Mouse (Mus musculus) heart, embryonic 15.5 days (tissue): ENCODE results near the gene Itpripl2. TPM values are rescaled to one million over a fixed set of nuclear protein-coding genes. Genes with fewer than 3 reads are reported as not detected.

Experiments used
- ATAC-seq: fragments of 200-750 bp; cut with Nextera tagmentation; replicated peaks from 2 replicates; pipeline ENCODE4 v1.8.0; 2017; ENCODE audit warnings: low read depth, moderate TSS enrichment; ENCODE audit not compliant: insufficient number of reproducible peaks, insufficient read depth, low FRiP score
- H3K27ac ChIP-seq: fragments of 300-500 bp; sonication (generic); 2 replicates; pipeline ENCODE4 v1.5.1; 2015; ENCODE audit warnings: mild to moderate bottlenecking, inconsistent platforms
- H3K27me3 ChIP-seq: fragments of 300-500 bp; sonication (generic); 2 replicates; pipeline ENCODE4 v1.6.1; 2015; ENCODE audit warnings: inconsistent platforms
- H3K36me3 ChIP-seq: fragments of 300-500 bp; sonication (generic); 2 replicates; pipeline ENCODE4 v1.6.1; 2015; ENCODE audit warnings: mild to moderate bottlenecking, inconsistent platforms
- H3K4me1 ChIP-seq: fragments of 300-500 bp; sonication (generic); replicated peaks from 2 replicates; pipeline ENCODE4 v1.6.1; 2015; ENCODE audit warnings: inconsistent platforms
- H3K4me2 ChIP-seq: fragments of 300-500 bp; sonication (generic); 2 replicates; pipeline ENCODE4 v1.6.1; 2015; ENCODE audit warnings: inconsistent platforms, mild to moderate bottlenecking, moderate library complexity
- H3K4me3 ChIP-seq: fragments of 300-500 bp; sonication (generic); 2 replicates; pipeline ENCODE4 v1.5.1; 2015; ENCODE audit warnings: mild to moderate bottlenecking, inconsistent platforms
- H3K9ac ChIP-seq: fragments of 300-500 bp; sonication (generic); 2 replicates; pipeline ENCODE4 v1.6.1; 2015; ENCODE audit warnings: mild to moderate bottlenecking, inconsistent platforms
- H3K9me3 ChIP-seq: fragments of 300-500 bp; sonication (generic); replicated peaks from 2 replicates; pipeline ENCODE4 v1.6.1; 2016; ENCODE audit warnings: inconsistent platforms
- WGBS: fragments of 180-500 bp; shearing (Covaris S2); methylation state at CpG from one replicate; pipeline ENCODE4 v1.1.7; 2015; ENCODE audit warnings: mixed read lengths; 5-methylcytosine and 5-hydroxymethylcytosine counted together
- polyA plus RNA-seq: library from polyadenylated mRNA; unstranded; fragments of >200 nt; fragmentation: Nextera tagmentation; extraction: Ambion mirVana; gene quantifications from 2 replicates; pipeline ENCODE4 v1.2.1, GENCODE M21; 2015

Itpripl2 gene
- polyA plus RNA-seq, 1 experiment from 2014 or later = 4.8 TPM

- H3K27ac ChIP-seq = no peak overlapping the region
- H3K27me3 ChIP-seq = no peaks in the 10 kb centered on the region
- H3K9me3 ChIP-seq = no peaks in the 10 kb centered on the region
- no peaks in the 10 kb centered on the region for H3K36me3 ChIP-seq
- 0 out of 2 replicates have a peak, but pooled peaks have one; percentile 18 for ATAC-seq
- no peak overlapping the region for H3K4me2 ChIP-seq
- H3K4me1 ChIP-seq = 0 out of 2 replicates have a peak, but pooled peaks cover 9% of the 10 kb centered on the region
- H3K9ac ChIP-seq = no peak overlapping the region
- WGBS = 60% methylated on average over 11 of the region's 11 CpGs
- no peak overlapping the region for H3K4me3 ChIP-seq
Measured at GRCm38 (mm10) chr7:118462818-118463762, 28.7 kb downstream of the Itpripl2 start.

DNA sequence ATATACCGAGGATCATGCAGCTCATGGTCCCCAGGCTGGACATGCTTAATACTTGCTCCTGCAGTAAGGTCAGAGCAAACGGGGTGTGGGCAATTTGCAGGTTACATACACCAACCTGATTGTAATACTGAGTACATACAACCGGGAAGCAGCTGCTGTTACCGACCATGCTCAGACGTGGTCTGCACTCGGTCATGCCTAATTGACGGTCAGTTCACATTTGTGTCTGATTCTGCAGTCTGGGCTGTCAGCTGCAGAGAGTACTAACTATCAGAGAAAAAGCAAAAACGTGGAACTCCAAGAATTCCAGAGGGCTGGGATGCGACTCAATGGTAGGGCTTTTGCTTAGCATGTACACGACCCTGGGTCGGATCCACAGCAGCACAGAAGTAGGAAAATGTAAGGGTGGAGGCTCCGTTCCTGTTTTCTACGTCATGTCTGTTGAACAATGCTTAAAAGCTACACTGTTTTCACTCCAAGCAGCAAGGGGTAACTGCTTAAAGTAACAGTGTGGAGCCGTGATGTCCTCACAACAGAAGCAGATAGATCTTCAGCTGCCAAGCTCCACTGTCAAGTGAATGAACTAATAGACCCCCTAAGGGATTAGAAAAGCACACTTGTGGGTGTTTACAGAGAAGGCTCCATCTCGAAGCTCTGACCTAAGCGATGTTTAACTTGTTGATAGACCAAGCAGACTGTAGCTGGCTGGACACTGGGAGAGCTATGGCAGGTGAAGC, 30.2 kb downstream of the Itpripl2 start:
- ATAC-seq = no peak
- Histone ChIP-seq H3K9ac (no peak overlapping the region), H3K27ac (no peak overlapping the region), H3K36me3 (no peaks in the 10 kb centered on the region), H3K4me1 (0 out of 2 replicates have a peak, but pooled peaks cover 6% of the 10 kb centered on the region), H3K9me3 (no peaks in the 10 kb centered on the region), H3K27me3 (no peaks in the 10 kb centered on the region), H3K4me2 (no peak overlapping the region), H3K4me3 (no peak overlapping the region)
- WGBS = 54% methylated on average over 16 of the region's 16 CpGs

DNA sequence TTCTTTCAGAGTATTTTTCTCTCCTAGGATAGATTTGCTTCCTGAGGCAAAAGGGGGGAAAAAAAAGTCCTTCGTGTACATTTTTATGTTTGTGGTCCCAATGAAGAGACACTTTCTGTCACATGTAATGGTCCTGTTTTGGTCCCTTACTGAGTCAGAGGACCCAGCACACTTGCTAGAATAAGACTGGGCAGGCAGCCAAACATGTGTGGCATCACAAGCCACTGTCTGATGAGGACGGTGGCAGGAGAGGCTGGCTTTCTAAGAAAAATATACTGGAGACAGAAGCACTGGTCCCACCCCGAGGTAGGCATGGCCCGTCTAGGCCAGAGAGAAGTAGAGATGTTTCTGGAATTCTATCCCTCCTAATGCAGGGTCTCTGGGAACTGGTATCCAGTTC, 38.1 kb downstream of the Itpripl2 start:
- Histone ChIP-seq H3K27me3 (peaks cover 15% of the 10 kb centered on the region), H3K9me3 (no peaks in the 10 kb centered on the region), H3K4me1 (no peaks in the 10 kb centered on the region), H3K36me3 (no peaks in the 10 kb centered on the region), H3K27ac (no peak overlapping the region), H3K4me3 (no peak overlapping the region), H3K4me2 (no peak overlapping the region), H3K9ac (no peak overlapping the region)
- ATAC-seq = no peak
- 42% methylated on average over 4 of the region's 4 CpGs for WGBS

GRCm38 (mm10) chr7:118452940-118453339, 38.8 kb downstream of the Itpripl2 start:
- 23% methylated on average over 2 of the region's 2 CpGs for WGBS
- ATAC-seq = no peak
- H3K9me3 ChIP-seq = no peaks in the 10 kb centered on the region

DNA sequence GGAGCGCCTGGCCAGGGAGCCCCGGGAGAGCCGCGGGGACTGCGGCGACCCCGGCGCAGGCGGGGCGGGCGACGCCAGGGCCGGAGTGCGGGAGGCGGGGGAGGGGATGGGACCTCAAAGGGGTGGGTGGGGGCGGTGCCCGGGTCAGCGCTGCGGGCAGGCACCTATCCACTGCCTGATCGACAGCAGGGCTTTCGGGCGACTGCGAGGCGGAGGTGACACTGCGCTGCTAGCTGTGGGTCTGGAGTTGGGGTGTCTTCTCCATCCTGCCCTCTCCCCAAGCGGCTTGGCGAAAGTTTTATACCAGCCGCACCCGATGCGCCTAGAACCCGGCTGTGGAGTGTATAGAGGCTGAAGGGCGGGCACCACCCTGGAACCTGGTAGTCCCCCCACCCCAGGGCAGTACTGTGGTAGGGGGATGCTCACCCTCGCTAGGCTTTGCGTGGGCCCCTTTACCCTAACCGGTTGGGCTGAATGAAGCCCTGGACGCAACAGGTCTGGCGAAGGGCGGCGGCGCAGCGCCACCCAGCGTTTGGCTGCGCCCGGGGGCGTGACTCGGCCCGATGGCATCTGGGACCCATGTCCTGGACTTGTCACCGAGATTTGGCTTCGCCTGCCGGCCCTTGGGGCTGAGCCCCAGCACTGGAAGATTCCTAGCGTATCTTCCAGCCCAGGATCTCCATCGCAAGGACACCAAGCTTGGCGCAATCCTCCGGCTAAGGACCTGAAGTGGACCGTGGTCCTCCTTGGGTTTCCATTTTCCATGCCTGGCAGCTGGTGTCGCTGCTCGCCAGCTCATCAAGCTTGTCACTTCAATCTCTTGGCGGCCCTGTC, 43.4 kb downstream of the Itpripl2 start, which contains the start of gene Syt17:
Syt17 (minus strand) TSS at position 89 of the 834 bp plus-strand sequence.
- under 1% methylated on average over 57 of the region's 58 CpGs for WGBS
- Histone ChIP-seq H3K9ac (peak within 1 kb of the TSS; percentile 63), H3K9me3 (no peaks in the 10 kb centered on the region), H3K27ac (no peak within 1 kb of the TSS), H3K36me3 (no peaks in the 10 kb centered on the region), H3K27me3 (peaks cover 62% of the 10 kb centered on the region), H3K4me3 (peak within 1 kb of the TSS; percentile 67), H3K4me2 (peak within 1 kb of the TSS; percentile 99), H3K4me1 (peaks cover 23% of the 10 kb centered on the region)
- ATAC-seq = peak; percentile 48

More at GRCm38 (mm10) chr7:118452940-118453339, 38.8 kb downstream of the Itpripl2 start:
- Histone ChIP-seq H3K4me1 (peaks cover 7% of the 10 kb centered on the region), H3K27me3 (peaks cover 22% of the 10 kb centered on the region), H3K9ac (no peak overlapping the region), H3K4me2 (no peak overlapping the region), H3K4me3 (no peak overlapping the region), H3K27ac (no peak overlapping the region), H3K36me3 (no peaks in the 10 kb centered on the region)

DNA sequence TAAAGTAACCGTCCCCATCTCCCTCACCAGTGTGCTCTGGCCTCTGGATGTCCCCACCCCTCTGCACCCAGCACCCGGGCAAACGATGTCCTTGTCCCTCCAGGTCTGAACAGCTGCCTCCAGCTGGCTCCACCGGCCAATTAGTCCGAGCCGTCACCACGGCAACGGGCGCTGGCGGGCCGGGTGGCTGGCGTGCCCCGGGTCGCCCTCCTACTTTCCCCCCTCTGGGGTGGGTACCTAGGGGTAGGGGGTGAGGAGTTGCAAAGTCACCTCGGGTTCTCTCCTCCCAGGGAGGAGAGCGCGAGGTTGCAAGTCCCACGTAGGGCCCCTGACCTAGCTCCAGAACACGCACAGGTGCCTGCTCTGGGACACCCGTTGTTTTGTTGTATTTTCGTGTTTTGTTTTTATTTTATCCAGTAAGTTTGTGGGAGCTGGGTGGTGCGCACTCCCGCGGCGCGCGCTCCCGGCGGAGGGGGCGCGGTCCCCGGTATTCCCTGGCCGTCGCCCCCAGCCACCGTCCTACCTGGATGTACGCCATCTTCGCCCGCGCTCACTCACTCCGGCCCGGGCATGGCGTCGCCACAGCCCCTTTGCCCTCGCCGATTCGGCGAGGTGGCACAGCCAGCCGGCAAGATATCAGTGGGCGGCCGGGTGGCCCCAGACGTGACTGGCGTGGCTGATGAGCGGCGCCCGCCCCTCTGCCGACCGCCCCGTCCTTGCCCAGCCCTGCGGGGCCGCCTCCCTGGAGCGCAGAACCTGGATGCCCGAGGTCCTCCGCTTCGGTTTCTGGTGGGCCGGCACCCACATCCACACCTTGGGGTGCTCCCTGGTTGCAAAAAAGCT, 44.3 kb downstream of the Itpripl2 start:
- peak overlapping the region; percentile 99 for H3K4me2 ChIP-seq
- H3K9ac ChIP-seq = peak overlapping the region; percentile 63
- peaks cover 23% of the 10 kb centered on the region for H3K4me1 ChIP-seq
- H3K36me3 ChIP-seq = no peaks in the 10 kb centered on the region
- H3K27me3 ChIP-seq = peaks cover 63% of the 10 kb centered on the region
- WGBS = under 1% methylated on average over 65 of the region's 65 CpGs
- H3K9me3 ChIP-seq = no peaks in the 10 kb centered on the region
- H3K4me3 ChIP-seq = peak overlapping the region; percentile 67
- no peak overlapping the region for H3K27ac ChIP-seq
- ATAC-seq = no peak

GRCm38 (mm10) chr7:118443895-118444485, 47.8 kb downstream of the Itpripl2 start:
- Histone ChIP-seq H3K4me1 (peaks cover 23% of the 10 kb centered on the region), H3K4me3 (no peak overlapping the region), H3K36me3 (no peaks in the 10 kb centered on the region), H3K9me3 (no peaks in the 10 kb centered on the region), H3K27me3 (peaks cover 52% of the 10 kb centered on the region), H3K27ac (no peak overlapping the region), H3K4me2 (no peak overlapping the region), H3K9ac (no peak overlapping the region)
- 39% methylated on average over 7 of the region's 7 CpGs for WGBS
- no peak for ATAC-seq

DNA sequence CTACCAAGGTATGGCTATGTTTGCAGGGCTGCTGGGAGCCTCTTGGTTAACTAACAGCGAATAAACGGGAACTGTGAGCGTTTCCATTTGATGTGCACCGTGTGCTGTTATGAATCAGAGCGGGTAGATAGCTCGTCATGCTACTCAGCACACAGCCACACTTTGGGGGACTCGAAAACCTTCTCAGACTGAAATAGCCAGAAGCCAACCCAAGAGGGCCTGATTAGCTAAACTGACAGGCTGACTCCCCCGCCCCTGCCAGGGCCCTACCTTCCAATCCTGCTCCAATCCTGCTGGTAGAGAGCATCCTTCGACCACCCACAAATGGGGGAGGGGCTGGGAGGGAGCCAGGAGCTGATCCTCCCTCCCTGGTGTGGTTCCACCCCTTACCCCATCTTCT, 48.4 kb downstream of the Itpripl2 start:
- Histone ChIP-seq H3K9ac (no peak overlapping the region), H3K27me3 (peaks cover 49% of the 10 kb centered on the region), H3K27ac (no peak overlapping the region), H3K9me3 (no peaks in the 10 kb centered on the region), H3K4me3 (no peak overlapping the region), H3K36me3 (no peaks in the 10 kb centered on the region), H3K4me1 (peaks cover 20% of the 10 kb centered on the region), H3K4me2 (no peak overlapping the region)
- WGBS = 1% methylated on average over 9 of the region's 9 CpGs
- 0 out of 2 replicates have a peak, but pooled peaks have one; percentile 18 for ATAC-seq

DNA sequence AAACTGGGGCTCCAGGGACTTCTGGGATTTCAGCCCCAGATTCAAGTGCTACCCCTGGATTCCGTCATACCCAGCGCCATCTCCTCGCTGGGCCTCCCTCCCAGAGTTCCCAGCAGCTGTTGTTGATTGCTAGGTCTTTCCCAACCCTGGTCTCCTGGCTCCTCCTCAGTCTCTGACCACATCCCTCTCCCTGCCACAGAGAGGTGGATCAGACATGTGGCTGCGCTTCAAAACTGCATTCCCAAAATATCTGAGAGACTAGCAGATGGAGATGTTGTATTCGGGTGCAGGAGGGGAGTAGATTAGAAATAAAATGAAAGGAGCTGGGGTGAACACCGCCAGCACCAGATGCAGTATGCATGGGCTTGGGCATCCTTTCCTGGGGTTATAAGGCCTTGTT, 50.2 kb downstream of the Itpripl2 start:
- 63% methylated on average over 6 of the region's 6 CpGs for WGBS
- H3K9ac ChIP-seq = no peak overlapping the region
- H3K36me3 ChIP-seq = no peaks in the 10 kb centered on the region
- H3K4me3 ChIP-seq = no peak overlapping the region
- H3K9me3 ChIP-seq = no peaks in the 10 kb centered on the region
- peaks cover 31% of the 10 kb centered on the region for H3K27me3 ChIP-seq
- H3K4me1 ChIP-seq = 0 out of 2 replicates have a peak, but pooled peaks cover 3% of the 10 kb centered on the region
- no peak overlapping the region for H3K27ac ChIP-seq
- no peak for ATAC-seq
- H3K4me2 ChIP-seq = no peak overlapping the region
